Mouse (Mus musculus): Measurements from ENCODE around the gene Sar1a.

Sar1a gene

GRCm38 (mm10) chr10:61736671-61737078 is 56.6 kb downstream of the Sar1a start:
- no peak for DNase-seq

GRCm38 (mm10) chr10:61737537-61737936 is 57.4 kb downstream of the Sar1a start:
- DNase-seq, result no peak

DNA sequence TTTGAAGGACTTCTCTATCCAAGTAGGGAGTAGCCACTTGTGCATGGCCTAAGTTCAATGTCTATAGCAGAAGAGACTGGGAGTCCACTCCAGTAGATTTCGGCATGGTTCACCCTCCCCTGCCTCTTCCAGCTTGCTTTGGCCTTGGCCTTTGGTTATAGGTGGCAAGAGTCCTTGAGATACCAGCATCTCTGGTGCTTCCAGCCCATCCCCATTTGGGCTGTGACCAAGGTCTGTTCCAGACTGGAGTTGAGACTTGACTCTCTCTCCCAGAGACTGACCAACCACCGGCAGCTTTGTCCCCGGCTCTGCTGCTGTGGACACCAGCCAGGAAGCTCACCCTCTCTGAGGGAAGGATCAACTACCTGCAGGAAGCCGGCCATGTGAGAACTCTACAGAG is 58.0 kb downstream of the Sar1a start:
- no peak for DNase-seq

DNA sequence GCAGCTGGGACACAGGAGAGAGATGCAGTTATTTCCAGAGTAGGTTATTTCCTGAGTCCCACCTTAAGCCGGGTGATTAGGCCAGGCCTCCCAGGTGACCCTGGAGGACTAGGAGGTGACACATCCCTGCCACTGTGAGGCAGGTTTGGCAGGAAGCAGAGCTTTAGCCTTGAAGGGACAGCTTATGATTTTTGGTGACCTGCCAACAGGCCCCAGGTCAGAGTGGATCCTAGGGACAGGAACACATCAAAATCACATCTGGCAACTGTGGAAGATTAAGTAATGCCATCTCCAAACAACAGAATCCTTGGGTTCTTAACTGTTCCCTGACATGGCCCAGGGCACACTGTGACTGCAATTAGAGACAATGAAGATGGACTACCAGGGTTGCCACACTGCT is 61.2 kb downstream of the Sar1a start:
- DNase-seq, result no peak

GRCm38 (mm10) chr10:61741873-61742272 is 61.8 kb downstream of the Sar1a start:
- no peak for DNase-seq

DNA sequence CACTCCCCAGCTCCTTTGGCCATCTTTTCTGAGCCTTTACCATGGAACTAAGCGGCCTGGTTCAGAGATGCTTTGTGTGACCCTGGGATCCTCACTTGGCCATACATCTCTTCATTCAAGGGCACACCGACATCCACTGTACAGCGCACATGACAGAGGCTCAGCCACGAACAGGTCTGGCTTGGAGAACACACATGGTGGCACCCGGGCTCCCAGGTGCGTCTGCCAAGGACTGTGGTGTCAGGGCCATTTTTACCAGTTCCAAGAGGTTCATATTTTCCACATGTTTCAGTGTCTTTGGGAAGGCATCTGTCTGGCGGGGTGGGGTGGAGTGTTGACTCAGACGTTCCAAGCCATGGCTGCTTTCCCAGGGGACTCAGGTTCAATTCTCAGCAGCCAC is 62.2 kb downstream of the Sar1a start:
- DNase-seq, result no peak
